Mouse (Mus musculus): ENCODE results near the gene Def6. TPM values are rescaled to one million over a fixed set of nuclear protein-coding genes. Genes with fewer than 3 reads are reported as not detected.

The Def6 gene
- polyA plus RNA-seq, 1 experiment from 2014 or later = 4.6 TPM

DNA sequence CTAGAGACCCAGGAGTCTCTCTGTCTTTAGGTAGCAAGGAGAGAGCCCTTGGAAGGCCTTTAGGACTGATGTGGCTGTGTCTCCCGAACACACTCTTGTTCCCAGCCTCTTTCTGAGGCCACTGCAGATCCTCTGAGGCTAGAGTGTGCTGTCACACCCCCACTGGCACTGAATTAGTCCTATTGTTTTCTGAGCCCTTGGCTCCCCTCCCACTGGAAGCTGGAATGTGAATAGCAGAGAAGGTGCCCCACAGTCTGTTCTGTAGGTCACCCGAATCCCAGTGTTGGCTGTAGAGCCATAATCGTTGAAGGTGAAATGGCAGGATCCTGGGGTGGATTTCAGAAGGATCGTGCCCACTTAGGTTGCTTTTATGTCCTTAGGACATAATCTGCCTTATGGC is 27.2 kb upstream of the Def6 start:
- no peaks in the 10 kb centered on the region for H3K36me3 ChIP-seq (ENCODE audit: control insufficient read depth, insufficient read depth)
- H3K9ac ChIP-seq (replicated peaks; ENCODE audit: low read depth, low read length) = no peak overlapping the region
- no peaks in the 10 kb centered on the region for H3K9me3 ChIP-seq (ENCODE audit: control insufficient read depth, low read length)
- H3K4me2 ChIP-seq (ENCODE audit: low read length) = no peak overlapping the region
- no peaks in the 10 kb centered on the region for H3K27me3 ChIP-seq (replicated peaks; ENCODE audit: control insufficient read depth, insufficient read depth, low read length)
- H3K4me1 ChIP-seq (replicated peaks; ENCODE audit: control insufficient read depth, insufficient read depth, low read length) = peaks cover 19% of the 10 kb centered on the region
- no peak overlapping the region for H3K27ac ChIP-seq (ENCODE audit: low read length)
- H3K4me3 ChIP-seq (replicated peaks; ENCODE audit: low read length) = no peak overlapping the region
- ATAC-seq = no peak
- WGBS = 44% methylated on average over 4 of the region's 4 CpGs

DNA sequence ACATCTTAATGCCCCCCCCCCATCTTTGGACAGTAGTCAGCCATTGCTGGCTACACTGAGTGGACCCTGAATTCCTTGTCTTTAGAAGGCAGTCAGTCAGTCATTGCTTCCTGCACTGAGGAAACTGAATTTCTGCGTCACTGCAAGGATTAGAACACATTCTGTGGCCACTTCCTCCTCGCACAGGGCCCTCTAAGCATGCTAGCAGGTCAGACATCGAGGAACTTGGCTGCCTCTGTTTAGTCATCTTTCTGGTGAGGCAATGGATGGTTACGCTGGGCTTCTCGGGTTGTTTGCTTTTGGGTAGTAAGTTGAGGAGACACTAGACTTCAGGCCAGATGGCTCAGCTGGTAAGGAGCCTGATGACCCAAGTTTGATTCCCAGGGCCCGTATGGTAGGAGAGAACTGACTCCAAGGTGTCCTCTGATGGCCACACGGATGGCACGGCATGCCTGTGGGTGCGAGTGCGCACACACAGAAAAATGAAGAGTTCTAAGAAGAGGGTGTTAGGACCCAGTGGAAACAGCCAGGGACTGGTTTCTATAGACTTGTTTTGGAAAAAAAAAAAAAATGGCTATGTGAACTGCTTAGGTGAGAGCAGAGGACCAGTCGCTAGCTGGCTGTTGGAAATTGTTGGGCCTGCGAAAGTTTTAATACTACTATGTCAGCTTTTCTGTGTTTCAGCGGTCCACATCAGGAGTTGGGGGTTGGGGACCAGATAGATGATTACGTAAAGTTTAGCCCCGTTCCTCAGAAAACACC is 26.6 kb upstream of the Def6 start:
- peaks cover 16% of the 10 kb centered on the region for H3K4me1 ChIP-seq (replicated peaks; ENCODE audit: control insufficient read depth, insufficient read depth, low read length)

DNA sequence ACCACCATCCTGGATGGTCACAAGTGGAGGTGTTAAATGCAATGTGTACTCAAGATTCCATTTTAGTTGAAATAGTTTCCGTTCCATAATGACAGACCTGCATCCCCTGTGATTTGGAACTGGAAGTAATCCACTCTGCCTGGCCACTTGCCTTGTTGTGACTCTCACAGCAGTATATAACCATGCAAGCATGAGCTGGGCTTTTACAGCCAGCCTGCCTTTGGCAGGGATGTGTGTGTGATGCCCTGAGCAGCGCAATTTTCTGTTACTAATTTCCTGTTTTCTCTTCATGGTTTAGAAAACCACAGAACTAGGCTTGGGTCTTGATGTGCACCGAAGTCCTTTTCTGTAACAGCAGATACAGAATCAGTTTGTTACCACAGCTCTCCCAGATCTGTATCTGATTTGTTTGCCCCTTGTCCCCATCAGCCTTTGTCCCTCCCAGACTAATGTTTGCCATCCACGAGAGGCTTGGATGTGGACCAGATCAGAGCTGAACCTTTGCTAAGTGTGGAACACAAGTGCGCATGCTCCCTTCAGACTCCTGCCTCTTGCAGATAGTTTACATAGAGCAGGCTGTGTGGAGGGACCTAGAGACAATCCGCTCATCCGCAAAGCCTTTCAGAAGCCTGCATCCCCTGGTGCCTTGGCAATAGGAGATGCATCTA is 22.5 kb upstream of the Def6 start:
- Histone ChIP-seq H3K36me3 (ENCODE audit: control insufficient read depth, insufficient read depth) (no peaks in the 10 kb centered on the region), H3K9me3 (ENCODE audit: control insufficient read depth, low read length) (no peaks in the 10 kb centered on the region), H3K4me1 (replicated peaks; ENCODE audit: control insufficient read depth, insufficient read depth, low read length) (no peaks in the 10 kb centered on the region), H3K4me3 (replicated peaks; ENCODE audit: low read length) (no peak overlapping the region), H3K27ac (ENCODE audit: low read length) (no peak overlapping the region), H3K9ac (replicated peaks; ENCODE audit: low read depth, low read length) (no peak overlapping the region), H3K4me2 (ENCODE audit: low read length) (no peak overlapping the region), H3K27me3 (replicated peaks; ENCODE audit: control insufficient read depth, insufficient read depth, low read length) (no peaks in the 10 kb centered on the region)
- no peak for ATAC-seq
- WGBS = 79% methylated on average over 7 of the region's 7 CpGs

More for the DNA sequence above, 26.6 kb upstream of the Def6 start:
- no peaks in the 10 kb centered on the region for H3K9me3 ChIP-seq (ENCODE audit: control insufficient read depth, low read length)
- no peak overlapping the region for H3K27ac ChIP-seq (ENCODE audit: low read length)
- H3K4me3 ChIP-seq (replicated peaks; ENCODE audit: low read length) = no peak overlapping the region
- no peaks in the 10 kb centered on the region for H3K27me3 ChIP-seq (replicated peaks; ENCODE audit: control insufficient read depth, insufficient read depth, low read length)
- WGBS = 85% methylated on average over 15 of the region's 15 CpGs
- H3K36me3 ChIP-seq (ENCODE audit: control insufficient read depth, insufficient read depth) = no peaks in the 10 kb centered on the region
- H3K4me2 ChIP-seq (ENCODE audit: low read length) = no peak overlapping the region
- no peak overlapping the region for H3K9ac ChIP-seq (replicated peaks; ENCODE audit: low read depth, low read length)
- ATAC-seq = no peak

DNA sequence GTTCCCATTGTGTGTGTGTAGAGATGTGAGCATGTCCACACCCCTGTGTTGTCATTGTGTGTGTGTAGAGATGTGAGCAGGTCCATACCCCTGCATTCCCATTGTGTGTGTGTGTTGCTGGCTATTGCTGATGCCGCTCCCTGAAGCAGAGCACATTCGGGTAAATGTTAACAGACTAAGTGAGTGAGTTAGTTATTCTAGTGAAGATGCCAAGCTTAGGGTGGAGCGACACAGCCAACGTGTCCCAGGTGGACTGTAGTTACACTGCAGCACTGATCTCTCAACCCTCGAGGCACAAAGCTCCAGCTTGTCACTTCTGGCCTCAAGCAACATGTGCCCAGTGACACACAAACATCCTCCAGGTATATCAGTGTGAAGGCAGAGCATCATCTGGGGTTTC is 19.3 kb upstream of the Def6 start:
- H3K27ac ChIP-seq (ENCODE audit: low read length) = no peak overlapping the region
- no peaks in the 10 kb centered on the region for H3K27me3 ChIP-seq (replicated peaks; ENCODE audit: control insufficient read depth, insufficient read depth, low read length)
- H3K4me2 ChIP-seq (ENCODE audit: low read length) = no peak overlapping the region
- ATAC-seq = no peak
- 90% methylated on average over 5 of the region's 5 CpGs for WGBS
- no peaks in the 10 kb centered on the region for H3K9me3 ChIP-seq (ENCODE audit: control insufficient read depth, low read length)
- no peak overlapping the region for H3K9ac ChIP-seq (replicated peaks; ENCODE audit: low read depth, low read length)
- H3K4me3 ChIP-seq (replicated peaks; ENCODE audit: low read length) = no peak overlapping the region
- H3K36me3 ChIP-seq (ENCODE audit: control insufficient read depth, insufficient read depth) = peaks cover 4% of the 10 kb centered on the region; the same call in 1 of the 2 replicates
- H3K4me1 ChIP-seq (replicated peaks; ENCODE audit: control insufficient read depth, insufficient read depth, low read length) = no peaks in the 10 kb centered on the region

DNA sequence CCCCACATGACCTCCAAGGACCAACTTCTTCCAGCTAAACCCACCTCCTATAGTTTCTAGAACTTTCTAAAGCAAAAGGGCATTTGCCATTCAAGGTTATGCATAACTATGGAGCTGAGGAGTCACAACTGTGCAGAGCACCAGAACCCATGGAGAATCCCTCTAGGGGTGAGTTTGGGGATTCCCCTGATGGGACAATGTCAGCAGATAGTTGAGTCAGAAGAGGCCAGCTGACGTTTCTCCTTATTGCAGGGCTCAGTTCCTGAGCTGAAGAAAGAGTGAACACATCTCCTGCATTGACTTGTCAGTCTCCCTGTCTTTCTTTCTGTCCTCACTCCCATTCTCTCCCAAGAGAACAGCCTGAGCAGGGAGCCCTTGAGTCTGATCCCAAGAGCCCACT is 14.8 kb upstream of the Def6 start:
- H3K36me3 ChIP-seq (ENCODE audit: control insufficient read depth, insufficient read depth) = peaks cover 12% of the 10 kb centered on the region; the same call in 1 of the 2 replicates
- H3K27ac ChIP-seq (ENCODE audit: low read length) = no peak overlapping the region
- no peak for ATAC-seq
- H3K27me3 ChIP-seq (replicated peaks; ENCODE audit: control insufficient read depth, insufficient read depth, low read length) = no peaks in the 10 kb centered on the region
- H3K4me2 ChIP-seq (ENCODE audit: low read length) = no peak overlapping the region
- 79% methylated on average over 1 of the region's 1 CpGs for WGBS
- no peak overlapping the region for H3K9ac ChIP-seq (replicated peaks; ENCODE audit: low read depth, low read length)
- no peaks in the 10 kb centered on the region for H3K9me3 ChIP-seq (ENCODE audit: control insufficient read depth, low read length)
- no peak overlapping the region for H3K4me3 ChIP-seq (replicated peaks; ENCODE audit: low read length)
- no peaks in the 10 kb centered on the region for H3K4me1 ChIP-seq (replicated peaks; ENCODE audit: control insufficient read depth, insufficient read depth, low read length)

DNA sequence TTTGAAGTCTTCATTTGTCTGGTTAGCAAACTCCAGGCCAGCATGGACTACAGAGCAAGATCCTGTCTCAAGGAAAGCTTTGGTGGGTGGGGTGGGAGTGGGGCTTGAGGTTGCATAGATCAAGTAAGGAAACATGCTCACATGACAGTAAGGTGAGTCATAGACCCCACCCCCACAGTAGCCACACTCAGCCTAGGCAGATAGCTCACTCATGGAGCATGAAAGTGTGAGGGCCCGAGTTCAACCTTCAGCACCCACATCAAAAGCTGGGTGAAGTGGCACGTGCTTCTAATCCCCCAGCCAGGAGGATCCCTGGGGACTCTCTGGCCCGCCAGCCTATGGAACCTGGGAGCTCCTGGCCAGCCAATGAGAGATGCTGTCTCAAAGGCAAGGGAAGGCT is 14.0 kb upstream of the Def6 start:
- H3K36me3 ChIP-seq (ENCODE audit: control insufficient read depth, insufficient read depth) = peaks cover 17% of the 10 kb centered on the region
- no peaks in the 10 kb centered on the region for H3K27me3 ChIP-seq (replicated peaks; ENCODE audit: control insufficient read depth, insufficient read depth, low read length)
- WGBS = 92% methylated on average over 3 of the region's 3 CpGs
- no peak overlapping the region for H3K9ac ChIP-seq (replicated peaks; ENCODE audit: low read depth, low read length)
- no peaks in the 10 kb centered on the region for H3K4me1 ChIP-seq (replicated peaks; ENCODE audit: control insufficient read depth, insufficient read depth, low read length)
- ATAC-seq = no peak
- no peaks in the 10 kb centered on the region for H3K9me3 ChIP-seq (ENCODE audit: control insufficient read depth, low read length)
- no peak overlapping the region for H3K4me2 ChIP-seq (ENCODE audit: low read length)
- H3K4me3 ChIP-seq (replicated peaks; ENCODE audit: low read length) = no peak overlapping the region
- H3K27ac ChIP-seq (ENCODE audit: low read length) = no peak overlapping the region

DNA sequence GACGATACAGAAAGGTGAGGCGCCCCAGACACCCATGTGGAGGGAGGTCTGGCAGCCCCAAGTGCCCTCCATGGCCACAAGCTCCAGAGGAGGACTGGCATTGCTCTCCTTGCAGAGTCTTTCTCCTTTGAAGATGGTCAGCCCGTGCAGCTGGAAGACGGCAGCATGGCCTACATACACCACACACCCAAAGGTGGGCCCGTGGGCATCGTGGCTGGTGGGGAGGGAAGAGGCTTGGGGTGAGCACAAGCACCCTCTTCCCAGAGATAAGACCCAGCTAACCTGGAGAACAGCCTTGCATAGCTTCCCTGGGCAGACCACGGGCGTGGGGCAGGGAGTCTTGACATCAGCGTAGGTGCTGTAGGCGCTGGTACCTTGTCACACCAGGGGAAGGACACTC is 12.5 kb upstream of the Def6 start:
- 93% methylated on average over 10 of the region's 10 CpGs for WGBS
- Histone ChIP-seq H3K36me3 (ENCODE audit: control insufficient read depth, insufficient read depth) (peaks cover 17% of the 10 kb centered on the region), H3K9ac (replicated peaks; ENCODE audit: low read depth, low read length) (no peak overlapping the region), H3K4me1 (replicated peaks; ENCODE audit: control insufficient read depth, insufficient read depth, low read length) (no peaks in the 10 kb centered on the region), H3K4me2 (ENCODE audit: low read length) (no peak overlapping the region), H3K27ac (ENCODE audit: low read length) (no peak overlapping the region), H3K9me3 (ENCODE audit: control insufficient read depth, low read length) (no peaks in the 10 kb centered on the region), H3K27me3 (replicated peaks; ENCODE audit: control insufficient read depth, insufficient read depth, low read length) (no peaks in the 10 kb centered on the region), H3K4me3 (replicated peaks; ENCODE audit: low read length) (no peak overlapping the region)
- ATAC-seq = no peak

DNA sequence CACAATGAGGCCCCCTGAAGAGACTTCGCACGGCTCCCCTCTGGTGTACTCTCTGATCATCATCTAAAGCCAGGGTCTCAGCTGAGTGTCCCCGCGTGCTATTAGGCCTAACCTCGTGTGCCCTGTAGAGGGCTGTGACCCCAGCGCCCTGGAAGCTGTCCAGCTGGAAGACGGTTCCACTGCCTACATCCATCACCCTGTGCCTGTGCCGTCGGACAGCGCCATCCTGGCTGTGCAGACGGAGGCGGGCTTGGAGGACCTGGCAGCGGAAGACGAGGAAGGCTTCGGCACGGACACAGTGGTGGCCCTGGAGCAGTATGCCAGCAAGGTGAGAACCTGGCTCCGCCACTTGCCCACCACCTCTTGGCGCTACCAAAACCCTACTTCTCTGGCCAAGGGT is 9.9 kb upstream of the Def6 start:
- Histone ChIP-seq H3K4me3 (replicated peaks; ENCODE audit: low read length) (no peak overlapping the region), H3K27ac (ENCODE audit: low read length) (no peak overlapping the region), H3K27me3 (replicated peaks; ENCODE audit: control insufficient read depth, insufficient read depth, low read length) (no peaks in the 10 kb centered on the region), H3K4me2 (ENCODE audit: low read length) (no peak overlapping the region), H3K9me3 (ENCODE audit: control insufficient read depth, low read length) (no peaks in the 10 kb centered on the region), H3K36me3 (ENCODE audit: control insufficient read depth, insufficient read depth) (peaks cover 20% of the 10 kb centered on the region; the same call in 1 of the 2 replicates), H3K4me1 (replicated peaks; ENCODE audit: control insufficient read depth, insufficient read depth, low read length) (no peaks in the 10 kb centered on the region), H3K9ac (replicated peaks; ENCODE audit: low read depth, low read length) (no peak overlapping the region)
- ATAC-seq = no peak
- 76% methylated on average over 18 of the region's 18 CpGs for WGBS

DNA sequence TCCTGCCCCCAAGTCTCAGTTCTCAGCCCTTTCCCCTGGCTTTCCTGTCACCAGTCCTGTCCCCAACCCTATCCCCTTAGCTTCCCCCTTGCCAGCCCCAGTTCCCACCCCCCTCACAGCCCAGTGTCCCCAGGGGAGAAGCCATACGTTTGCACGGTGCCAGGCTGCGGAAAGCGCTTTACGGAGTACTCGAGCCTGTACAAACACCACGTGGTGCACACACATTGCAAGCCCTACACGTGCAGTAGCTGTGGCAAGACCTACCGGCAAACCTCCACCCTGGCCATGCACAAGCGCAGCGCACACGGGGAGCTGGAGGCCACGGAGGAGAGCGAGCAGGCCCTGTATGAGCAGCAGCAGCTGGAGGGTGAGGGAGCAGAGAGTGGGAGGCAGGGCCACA is 5.6 kb upstream of the Def6 start:
- Histone ChIP-seq H3K36me3 (ENCODE audit: control insufficient read depth, insufficient read depth) (peaks cover 17% of the 10 kb centered on the region), H3K9ac (replicated peaks; ENCODE audit: low read depth, low read length) (no peak overlapping the region), H3K4me1 (replicated peaks; ENCODE audit: control insufficient read depth, insufficient read depth, low read length) (no peaks in the 10 kb centered on the region), H3K4me2 (ENCODE audit: low read length) (no peak overlapping the region), H3K4me3 (replicated peaks; ENCODE audit: low read length) (no peak overlapping the region), H3K27me3 (replicated peaks; ENCODE audit: control insufficient read depth, insufficient read depth, low read length) (no peaks in the 10 kb centered on the region), H3K9me3 (ENCODE audit: control insufficient read depth, low read length) (no peaks in the 10 kb centered on the region), H3K27ac (ENCODE audit: low read length) (no peak overlapping the region)
- no peak for ATAC-seq
- 86% methylated on average over 14 of the region's 14 CpGs for WGBS

Measured in forebrain, embryonic 16.5 days (tissue).